Mouse (Mus musculus) liver, postnatal 0 days (tissue): Measurements from ENCODE around the gene Zfp947.
"Not testable (repeated sequence)": the region's sequence is repeated elsewhere in the genome, so short reads cannot be mapped to it uniquely, and the experiment has no call there.

Experiments
- CTCF ChIP-seq: sonication (generic); IDR thresholded peaks from 2 replicates; pipeline ENCODE4 v1.5.1; 2016; ENCODE audit warnings: antibody characterized with exemption, low read depth
- EP300 ChIP-seq: IDR thresholded peaks from 2 replicates; pipeline ENCODE4 v1.6.1; 2016; ENCODE audit warnings: antibody characterized with exemption, low read depth, mild to moderate bottlenecking

GRCm38 (mm10) chr17:22165722-22166294 lies at the start of gene Zfp947:
- TF ChIP-seq EP300, CTCF: not testable (repeated sequence)
